Mouse (Mus musculus) G1E (cell line): ENCODE results near the gene Rnf2.

Experiments
- CTCF ChIP-seq: IDR thresholded peaks from 2 replicates; pipeline ENCODE4 v1.5.1; 2012; ENCODE audit warnings: low read depth, low read length, inconsistent platforms, mixed read lengths
- GATA1 ChIP-seq: IDR thresholded peaks from 2 replicates; pipeline ENCODE4 v1.6.1; 2012; ENCODE audit warnings: borderline replicate concordance, low read length, inconsistent platforms, mixed read lengths
- GATA2 ChIP-seq: IDR thresholded peaks from 2 replicates; pipeline ENCODE4 v1.6.1; 2012; ENCODE audit warnings: low read depth, low read length, inconsistent platforms, borderline replicate concordance
- POLR2AphosphoS5 ChIP-seq: IDR thresholded peaks from 2 replicates; pipeline ENCODE4 v1.6.1; 2012; ENCODE audit warnings: low read depth, low read length, inconsistent platforms; ENCODE audit not compliant: insufficient replicate concordance
- TAL1 ChIP-seq: conservative IDR thresholded peaks from 2 replicates; pipeline ENCODE4 v1.6.1; 2012; ENCODE audit warnings: low read depth, low read length, inconsistent platforms, mixed read lengths

GRCm38 (mm10) chr1:151428263-151429221 is 72.2 kb downstream of the Rnf2 start, which contains the start of the genes Swt1 and Trmt1l:
- TF ChIP-seq CTCF (no peak), TAL1 (no peak), GATA1 (no peak), GATA2 (no peak), POLR2AphosphoS5 (no peak)
